In the genomic region with DNA sequence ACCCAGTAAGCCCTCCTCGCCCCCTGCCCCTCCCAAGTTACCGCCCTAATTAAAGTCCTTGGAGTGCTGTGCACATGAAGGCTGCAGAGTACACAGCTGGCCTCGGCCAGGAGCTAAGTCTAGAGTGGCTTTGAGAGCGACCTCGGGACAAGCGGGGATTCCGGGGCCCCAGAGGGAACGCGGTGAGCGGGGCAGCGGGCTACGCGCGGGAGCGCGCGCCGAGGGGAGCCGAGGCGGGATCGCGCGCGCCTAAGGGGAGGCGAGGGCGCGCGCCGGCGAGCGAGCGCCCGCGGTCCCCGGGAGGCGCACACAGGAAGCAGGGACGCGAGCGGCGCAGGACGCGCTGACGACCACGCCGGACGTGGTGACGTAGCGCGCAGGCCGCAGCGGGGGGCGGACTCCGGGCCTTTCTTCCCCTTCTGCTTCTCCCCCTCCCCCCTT, we compare ENCODE assay signal across 7 mouse cellular contexts. TPM values are rescaled to one million over a fixed set of nuclear protein-coding genes. Genes with fewer than 3 reads are reported as not detected.
DNase-seq lines count a peak whose midpoint lies in the region; ATAC-seq and TF ChIP-seq lines count a peak whose summit lies in the region.

A gene (plus strand): TSS at position 77 of the 441 bp plus-strand sequence.

- H3K27ac ChIP-seq in intestine, postnatal 0 days (ENCODE audit: low read depth, low read length), result peak within 1 kb of the TSS; percentile 97
- peak within 1 kb of the TSS; percentile 89 for H3K27ac ChIP-seq in midbrain, embryonic 12.5 days (replicated peaks)
- peak within 1 kb of the TSS; percentile 71 for H3K27ac ChIP-seq in small intestine, adult 2 months (ENCODE audit: insufficient read depth, low read depth, low read length)

- no peak for TF ChIP-seq CTCF in intestine, postnatal 0 days (IDR thresholded peaks at IDR 0.05; ENCODE audit: low read depth)
- TF ChIP-seq CTCF in small intestine, adult 2 months (IDR thresholded peaks at IDR 0.05; ENCODE audit: extremely low read depth, insufficient read length, insufficient replicate concordance, low read depth, low read length), result no peak

- TF ChIP-seq POLR2A in small intestine, adult 2 months (IDR thresholded peaks at IDR 0.05; ENCODE audit: low read depth, low read length), result no peak

- H3K4me2 ChIP-seq in intestine, postnatal 0 days (replicated peaks; ENCODE audit: low read depth), result peak within 1 kb of the TSS; percentile 84
- H3K4me2 ChIP-seq in midbrain, embryonic 12.5 days (replicated peaks), result peak within 1 kb of the TSS; percentile 72

- intact Hi-C loops in left cerebral cortex, postnatal 4 days (cut with DNase I), result loop anchor here (5.0 kb wide), 1 partner anchor 37 kb away; no protein-coding TSS in a partner anchor

- H3K9me3 ChIP-seq in intestine, postnatal 0 days (ENCODE audit: control insufficient read depth), result no peaks in the 10 kb centered on the region
- no peaks in the 10 kb centered on the region for H3K9me3 ChIP-seq in midbrain, embryonic 12.5 days

- ATAC-seq in intestine, postnatal 0 days, result peak; percentile 97
- ATAC-seq in midbrain, embryonic 12.5 days (ENCODE audit: low FRiP score, low read depth), result peak; percentile 97

- peak within 1 kb of the TSS; percentile 73 for H3K4me3 ChIP-seq in intestine, postnatal 0 days (ENCODE audit: low read depth, low read length)
- H3K4me3 ChIP-seq in midbrain, embryonic 12.5 days, result peak within 1 kb of the TSS; percentile 63
- peak within 1 kb of the TSS; percentile 91 for H3K4me3 ChIP-seq in small intestine, adult 2 months (ENCODE audit: low read depth, low read length)

- H3K36me3 ChIP-seq in intestine, postnatal 0 days (ENCODE audit: control insufficient read depth, insufficient read depth), result no peaks in the 10 kb centered on the region
- no peaks in the 10 kb centered on the region for H3K36me3 ChIP-seq in midbrain, embryonic 12.5 days
- H3K36me3 ChIP-seq in small intestine, adult 2 months (ENCODE audit: control insufficient read depth, insufficient read depth, low read length), result no peaks in the 10 kb centered on the region

- H3K9ac ChIP-seq in intestine, postnatal 0 days (ENCODE audit: low read depth, low read length), result peak within 1 kb of the TSS; percentile 96
- H3K9ac ChIP-seq in midbrain, embryonic 12.5 days (replicated peaks), result peak within 1 kb of the TSS; percentile 74

- H3K4me1 ChIP-seq in intestine, postnatal 0 days (replicated peaks; ENCODE audit: control insufficient read depth, insufficient read depth, low read length), result no peaks in the 10 kb centered on the region; the same call in 1 of the 2 replicates
- peaks cover 12% of the 10 kb centered on the region for H3K4me1 ChIP-seq in midbrain, embryonic 12.5 days
- H3K4me1 ChIP-seq in small intestine, adult 2 months (ENCODE audit: control insufficient read depth, insufficient read depth, insufficient read length, low read length), result 0 out of 2 replicates have a peak, but pooled peaks cover 2% of the 10 kb centered on the region

- DNase-seq in adrenal gland, adult 8-10 months, result peak; percentile 85
- DNase-seq in embryo, embryonic 9.5 days (ENCODE audit: extremely low spot score), result peak; percentile 97
- no peak for DNase-seq in gonadal fat pad, adult 2 months (ENCODE audit: low read depth)
- DNase-seq in left cerebral cortex, postnatal 4 days, result peak; percentile 98

- WGBS in intestine, postnatal 0 days, result under 1% methylated on average over 40 of the region's 53 CpGs
- WGBS in midbrain, embryonic 12.5 days, result under 1% methylated on average over 53 of the region's 53 CpGs
- whole genome bisulfite sequencing in small intestine, adult 2 months, result under 1% methylated on average over 53 of the region's 53 CpGs

- no peaks in the 10 kb centered on the region for H3K27me3 ChIP-seq in intestine, postnatal 0 days (replicated peaks; ENCODE audit: control insufficient read depth, insufficient read depth, low read length)
- no peaks in the 10 kb centered on the region for H3K27me3 ChIP-seq in midbrain, embryonic 12.5 days
- H3K27me3 ChIP-seq in small intestine, adult 2 months (ENCODE audit: control insufficient read depth, insufficient read depth, low read length), result no peaks in the 10 kb centered on the region

RNA-seq across cellular contexts. Expression of the gene that starts here (rescaled TPM):
- total RNA-seq in adrenal gland, adult 8-10 months (2022), result 100 to 1,000 TPM; 116 to 158 (median 131) TPM
- polyA plus RNA-seq in gonadal fat pad, adult 2 months (2012; rRNA removed), result 51.4 and 79.1 TPM in 2 replicates
- polyA plus RNA-seq in intestine, postnatal 0 days (2015; fragmentation: Nextera tagmentation; extraction: Ambion mirVana), result 19.4 and 21.8 TPM in 2 replicates
- 100 to 1,000 TPM; 158 to 165 TPM for total RNA-seq in left cerebral cortex, postnatal 4 days (2021)
- 40.7 and 42.1 TPM in 2 replicates for polyA plus RNA-seq in midbrain, embryonic 12.5 days (2016; fragmentation: Nextera tagmentation; extraction: Ambion mirVana)
- 42.6 and 103 TPM in 2 replicates for polyA plus RNA-seq in small intestine, adult 2 months (2012; rRNA removed)
